Mouse (Mus musculus) cerebellum, adult 8-10 months (tissue): ENCODE data around the gene Scn1b.

Source experiments
- DNase-seq: peaks from one replicate; pipeline ENCODE4 v3.0.0; 2022

The Scn1b gene

GRCm38 (mm10) chr7:31115182-31115581, 11.6 kb downstream of the Scn1b start, which contains the start of gene Hpn:
Gene Hpn (minus strand): TSS chr7:31115290.
- no peak for DNase-seq

- DNase-seq = peak; percentile 39
Observed at GRCm38 (mm10) chr7:31114646-31115045, 12.2 kb downstream of the Scn1b start.

- DNase-seq = peak; percentile 15
Observed at GRCm38 (mm10) chr7:31113800-31114199, 13.0 kb downstream of the Scn1b start.

DNA sequence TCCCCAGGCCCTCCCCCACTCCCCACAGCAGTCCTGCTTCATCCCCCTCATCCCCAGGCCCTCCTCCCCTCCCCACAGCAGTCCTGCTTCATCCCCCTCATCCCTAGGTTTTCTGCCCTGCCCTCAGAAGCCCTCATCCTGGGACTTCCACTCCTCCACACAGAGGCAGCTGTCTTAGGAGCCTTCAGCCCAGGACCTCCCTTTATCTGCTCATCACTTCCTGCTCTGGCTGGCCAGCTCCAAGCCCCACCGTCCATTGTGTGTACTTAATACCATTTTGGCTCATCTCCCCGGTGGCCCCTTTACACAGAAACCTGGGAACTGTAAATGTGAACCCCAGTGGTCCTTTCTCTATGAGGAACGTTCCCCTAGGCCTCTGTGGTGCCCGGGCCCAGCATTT, 14.8 kb downstream of the Scn1b start:
- DNase-seq = no peak

- DNase-seq = no peak
Observed at GRCm38 (mm10) chr7:31110861-31111385, 15.9 kb downstream of the Scn1b start.

- peak; percentile 16 for DNase-seq
Observed at GRCm38 (mm10) chr7:31109796-31110195, 17.0 kb downstream of the Scn1b start.

DNA sequence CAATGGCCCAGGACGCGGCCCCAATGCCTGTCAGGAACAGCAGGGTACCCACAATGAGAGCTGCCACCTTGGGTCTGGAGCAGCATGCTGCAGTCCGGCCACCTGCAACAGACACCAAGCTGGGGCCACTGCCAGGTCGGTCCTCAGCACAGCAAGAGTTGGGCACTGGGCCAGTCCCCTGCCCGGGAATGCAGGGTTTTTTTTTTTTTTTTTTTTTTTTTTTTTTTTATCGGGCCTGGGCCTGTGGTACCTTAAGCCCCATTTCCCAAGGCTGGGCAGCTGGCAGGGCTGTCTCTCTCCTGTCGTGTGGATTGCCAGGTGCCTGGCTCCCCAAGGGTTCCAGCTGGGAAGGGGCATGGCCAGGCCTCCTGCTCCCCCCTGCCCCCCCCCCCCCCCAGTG, 17.7 kb downstream of the Scn1b start:
- DNase-seq = peak; percentile 68

DNA sequence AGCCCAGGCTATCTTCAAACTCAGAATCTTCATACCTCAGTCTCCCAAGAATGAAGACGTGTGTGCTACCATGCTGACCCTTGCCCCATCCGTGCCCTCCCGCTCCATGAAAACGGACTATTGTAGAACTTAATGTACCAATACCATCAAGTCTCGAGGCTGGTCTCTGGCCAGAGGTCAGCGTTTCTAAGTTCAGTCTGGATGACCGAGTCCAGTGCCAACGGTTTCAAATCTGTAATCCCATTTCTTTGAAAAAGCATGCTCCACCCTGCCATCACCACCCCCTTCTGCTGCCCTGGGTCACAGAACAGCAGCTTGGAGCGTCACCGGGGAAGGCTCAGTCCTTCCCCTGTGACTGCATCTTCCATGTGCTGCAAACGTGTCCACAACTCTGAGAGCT, 19.0 kb downstream of the Scn1b start:
- DNase-seq = no peak

- no peak for DNase-seq
Observed at GRCm38 (mm10) chr7:31106166-31106565, 20.6 kb downstream of the Scn1b start.

- DNase-seq = peak; percentile 65
Observed at GRCm38 (mm10) chr7:31105061-31105768, 21.6 kb downstream of the Scn1b start.

DNA sequence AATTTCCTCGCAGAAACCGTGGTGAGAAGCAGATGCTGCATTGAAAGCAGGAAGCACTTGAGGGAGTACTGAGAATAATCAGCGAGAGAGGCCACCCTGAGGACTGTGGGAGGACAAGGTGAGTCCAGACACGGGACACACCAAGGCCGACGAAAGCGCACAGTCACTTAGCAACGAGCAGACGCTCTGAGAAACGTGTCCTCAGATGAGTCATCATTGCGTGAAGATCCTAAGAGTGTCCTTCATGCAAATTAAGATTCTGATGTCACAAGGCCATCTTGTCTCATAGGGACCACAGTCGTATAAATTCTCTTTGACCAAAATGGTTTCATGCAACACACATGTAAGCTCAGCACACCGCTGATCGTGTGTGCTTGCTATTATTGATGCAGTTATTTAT, 26.0 kb downstream of the Scn1b start:
- no peak for DNase-seq

GRCm38 (mm10) chr7:31099612-31099982, 27.2 kb downstream of the Scn1b start:
- no peak for DNase-seq

DNA sequence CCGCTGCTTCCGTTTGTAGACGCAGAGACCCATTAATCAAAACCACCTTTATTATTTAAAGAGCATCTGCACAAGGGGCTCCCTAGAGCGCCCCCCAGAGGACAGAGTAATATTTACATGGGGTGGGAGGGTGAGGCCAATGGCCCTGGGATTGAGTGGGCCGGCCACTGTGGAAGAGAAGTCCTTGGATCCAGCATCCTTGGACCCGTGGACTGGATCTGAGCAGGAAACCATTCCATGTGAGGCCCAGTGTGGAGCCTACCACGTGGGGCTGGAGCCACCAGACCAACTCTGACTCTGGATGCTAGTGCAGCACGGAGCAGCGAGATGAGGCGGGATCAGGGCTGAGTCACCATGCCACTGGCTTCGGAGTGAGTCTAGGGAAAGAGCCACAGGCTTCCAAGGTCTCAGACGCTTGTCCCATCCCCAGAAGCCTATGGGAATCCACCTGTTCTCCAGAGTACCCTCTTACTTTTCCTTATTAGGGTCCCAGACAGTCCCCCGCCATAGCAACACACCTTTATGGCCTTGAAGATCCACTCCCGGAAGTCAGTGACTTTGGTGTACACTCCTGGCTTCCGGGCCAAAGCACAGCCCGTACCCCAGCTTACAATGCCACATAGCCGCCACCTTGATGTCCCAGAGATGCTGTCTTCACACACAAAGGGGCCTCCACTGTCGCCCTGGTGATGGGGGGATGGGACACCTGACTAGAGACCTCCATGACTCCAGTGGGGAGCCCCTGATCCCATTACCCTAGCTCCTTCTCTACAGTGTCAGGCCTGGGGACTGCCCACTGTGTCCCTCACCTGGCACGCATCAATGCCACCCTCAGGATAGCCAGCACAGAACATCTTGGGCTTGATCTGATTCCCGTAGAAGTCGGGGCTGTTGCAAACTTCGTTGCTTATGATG, 27.8 kb downstream of the Scn1b start:
- no peak for DNase-seq

DNA sequence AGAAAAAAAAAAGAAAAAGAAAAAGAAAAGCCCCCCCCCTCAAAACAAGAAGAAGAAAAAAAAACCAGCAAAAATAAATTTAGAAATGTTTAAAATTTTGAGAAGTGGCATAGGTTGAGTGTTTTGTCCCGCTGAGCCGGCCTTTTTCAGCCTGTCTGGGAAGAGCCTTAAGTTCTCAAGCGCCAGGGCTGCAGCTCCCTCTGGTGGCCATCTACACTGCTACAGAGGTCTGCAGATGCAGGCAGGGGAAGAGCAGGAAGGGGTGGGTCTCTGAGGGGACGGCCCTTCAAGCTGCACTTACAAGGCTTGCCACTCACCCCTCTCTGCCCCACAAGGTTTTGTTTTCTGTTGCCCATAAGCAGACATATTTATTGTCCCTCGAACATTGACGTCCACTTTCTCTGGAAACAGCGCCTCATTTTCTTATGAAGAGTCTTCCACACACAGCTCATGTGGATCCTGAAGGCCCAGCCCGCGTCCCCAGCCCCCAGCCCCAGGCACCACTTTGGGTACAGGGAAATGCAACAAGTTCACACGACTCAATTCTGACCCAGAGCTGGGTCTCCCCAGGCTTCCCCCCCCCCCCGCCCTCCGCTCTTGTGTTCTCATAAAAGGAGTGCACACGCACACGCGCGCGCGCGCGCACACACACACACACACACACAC, 29.1 kb downstream of the Scn1b start:
- DNase-seq = peak; percentile 87

GRCm38 (mm10) chr7:31096892-31097564, 29.8 kb downstream of the Scn1b start:
- no peak for DNase-seq

DNA sequence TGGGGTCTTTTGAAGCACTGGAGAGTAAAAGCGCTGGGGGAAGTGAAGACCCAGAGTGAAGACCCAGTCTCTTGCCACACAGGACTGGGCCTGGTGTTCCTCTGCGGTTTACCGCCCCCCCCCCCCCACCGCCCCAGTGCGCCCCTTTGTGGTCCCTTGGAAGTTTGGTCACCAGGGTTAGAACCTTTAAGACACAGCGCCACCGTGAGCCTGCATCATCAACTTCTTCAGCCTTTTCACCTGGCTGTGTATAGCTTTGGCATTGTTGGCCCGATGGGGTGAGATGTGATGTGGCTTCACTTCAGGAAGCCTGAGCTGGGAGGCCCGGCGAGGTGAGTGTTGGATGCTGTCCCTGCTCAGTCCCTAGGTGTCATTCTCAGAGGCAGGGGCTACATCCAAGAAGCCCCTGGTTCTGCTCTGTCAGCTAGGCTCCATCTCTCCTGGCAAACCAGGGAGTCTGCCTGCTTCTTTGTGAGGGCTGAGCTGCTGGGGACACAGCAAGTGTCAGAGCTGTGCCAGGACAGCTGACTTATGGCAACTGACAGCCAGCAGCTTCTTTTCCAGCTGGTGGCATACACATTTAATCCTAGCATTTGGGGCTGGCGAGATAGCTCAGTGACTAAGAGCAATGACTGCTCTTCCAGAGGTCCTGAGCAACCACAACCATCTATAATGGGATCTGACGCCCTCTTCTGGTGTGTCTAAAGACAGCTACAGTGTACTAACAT, 31.9 kb downstream of the Scn1b start:
- DNase-seq = no peak

- DNase-seq = no peak
Observed at GRCm38 (mm10) chr7:31089721-31090120, 37.1 kb downstream of the Scn1b start.

- DNase-seq = no peak
Observed at GRCm38 (mm10) chr7:31088206-31088605, 38.6 kb downstream of the Scn1b start.

GRCm38 (mm10) chr7:31087262-31087661, 39.5 kb downstream of the Scn1b start:
- DNase-seq = no peak

GRCm38 (mm10) chr7:31086175-31086755, 40.5 kb downstream of the Scn1b start:
- no peak for DNase-seq

- no peak for DNase-seq
Observed at GRCm38 (mm10) chr7:31085171-31085570, 41.6 kb downstream of the Scn1b start.

DNA sequence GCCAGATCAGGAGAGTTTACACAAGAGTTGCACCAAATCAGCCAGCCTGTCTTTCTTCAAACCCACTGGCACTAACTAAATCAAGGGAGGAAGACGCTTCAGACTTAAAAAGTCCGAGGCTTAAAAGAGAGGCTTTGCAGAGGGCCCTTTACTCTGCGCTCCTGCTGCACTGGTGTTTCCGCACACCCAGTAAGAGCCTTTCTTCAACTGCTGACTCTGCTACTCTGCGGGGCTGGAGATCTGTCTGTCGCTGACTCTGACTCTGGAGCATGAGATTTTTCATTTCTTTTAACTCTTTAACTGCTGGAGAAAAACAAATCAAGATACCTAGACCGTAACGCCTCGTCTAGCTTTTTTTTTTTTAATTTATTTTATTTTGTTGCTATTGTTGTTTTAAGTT, 42.7 kb downstream of the Scn1b start:
- DNase-seq = no peak
